Mouse (Mus musculus) 3T3-L1 (cell line): Measurements from ENCODE around the gene Iqsec1.

Experiments used
- DNase-seq: peaks from one replicate; pipeline ENCODE4 v3.0.0-alpha.2; 2015; ENCODE audit warnings: low read depth, low spot score

Gene Iqsec1

DNA sequence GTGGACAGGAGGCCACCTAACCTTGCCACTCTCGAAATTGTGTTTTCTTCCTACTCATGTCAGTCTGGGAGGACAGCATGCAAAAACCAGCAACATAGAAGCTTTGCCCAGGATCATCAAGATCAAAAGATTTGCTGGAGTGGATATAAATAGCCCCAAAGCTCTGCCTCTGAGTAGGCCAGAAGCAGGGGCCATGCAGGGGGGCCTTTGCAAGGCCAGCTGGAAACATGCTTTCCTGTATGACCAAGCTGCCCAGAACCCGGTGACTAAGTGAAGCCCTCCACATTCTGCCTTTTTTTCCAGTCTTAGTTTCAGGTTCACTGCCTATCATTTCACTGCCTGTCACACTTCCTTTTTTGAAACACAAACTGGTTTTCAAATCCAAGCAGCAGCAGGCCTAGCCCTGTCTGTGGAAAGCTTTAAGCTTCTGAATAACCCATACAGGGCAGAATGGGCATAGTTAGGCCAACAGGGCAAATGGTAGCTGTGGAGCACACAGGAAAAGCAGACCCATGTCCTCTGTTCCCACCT, 19.1 kb downstream of the Iqsec1 start:
- no peak for DNase-seq

GRCm38 (mm10) chr6:90953349-90953748, 35.1 kb downstream of the Iqsec1 start:
- DNase-seq = no peak

GRCm38 (mm10) chr6:90950936-90951335, 37.5 kb downstream of the Iqsec1 start:
- peak; percentile 45 for DNase-seq

DNA sequence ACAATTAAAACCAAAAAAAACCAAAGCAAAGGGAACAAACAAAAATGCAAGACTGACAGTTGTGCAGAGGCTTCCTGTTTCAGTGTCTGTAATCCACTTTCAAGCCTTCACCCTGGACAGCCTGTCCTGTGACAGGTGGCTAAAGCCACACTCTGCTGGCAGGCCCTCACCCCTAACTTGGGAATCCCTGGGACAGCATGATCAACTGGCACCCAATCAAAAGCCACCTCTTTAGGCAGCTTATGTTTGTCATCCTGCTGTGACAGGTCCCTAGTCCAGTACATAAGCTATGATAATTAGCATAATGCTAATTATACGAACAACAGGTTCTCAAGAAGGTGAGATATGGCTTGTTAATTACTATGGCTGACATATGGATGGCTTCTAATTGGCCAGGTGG, 40.4 kb downstream of the Iqsec1 start:
- DNase-seq = no peak

GRCm38 (mm10) chr6:90945560-90946230, 42.8 kb downstream of the Iqsec1 start:
- DNase-seq = no peak

DNA sequence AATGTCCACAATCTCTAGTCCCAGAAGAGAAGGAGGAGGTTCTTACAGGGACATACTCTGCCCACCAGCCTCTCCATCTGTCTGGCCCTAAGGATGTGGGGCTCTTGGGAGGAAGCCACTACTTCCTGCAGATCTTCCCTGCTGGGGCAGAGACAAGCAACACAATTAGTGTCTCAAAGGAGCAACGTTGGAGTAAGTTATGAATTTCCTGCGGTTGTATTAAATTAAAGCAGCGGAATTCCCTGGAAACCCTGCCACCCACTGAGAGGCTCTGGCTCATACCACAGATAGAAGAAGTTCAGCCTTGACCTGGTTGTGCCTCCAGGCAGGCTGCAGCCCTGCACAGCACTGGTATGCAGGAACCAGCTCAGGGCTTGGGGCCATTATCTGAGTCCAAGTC, 47.2 kb downstream of the Iqsec1 start:
- DNase-seq = no peak

DNA sequence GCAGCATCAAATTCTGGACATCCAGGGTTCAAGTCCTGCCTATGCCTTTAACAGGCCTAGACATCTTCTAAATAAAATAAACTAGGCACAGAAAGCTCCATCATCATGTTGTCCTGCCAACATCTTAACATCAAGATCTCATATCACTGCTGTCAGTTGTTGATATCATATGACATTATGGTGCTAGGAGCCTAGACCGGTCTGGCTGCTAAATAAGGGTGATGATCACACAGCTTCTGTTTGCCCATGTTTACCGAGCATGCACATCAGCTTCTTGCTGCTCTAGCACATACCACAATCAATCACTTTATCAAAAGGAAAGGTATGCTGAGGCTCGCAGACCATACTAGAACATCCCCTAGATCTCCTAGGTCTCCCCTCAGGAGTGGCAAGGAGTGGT, 54.8 kb downstream of the Iqsec1 start:
- DNase-seq = no peak

- no peak for DNase-seq
Measured at GRCm38 (mm10) chr6:90928806-90929205, 59.7 kb downstream of the Iqsec1 start.

DNA sequence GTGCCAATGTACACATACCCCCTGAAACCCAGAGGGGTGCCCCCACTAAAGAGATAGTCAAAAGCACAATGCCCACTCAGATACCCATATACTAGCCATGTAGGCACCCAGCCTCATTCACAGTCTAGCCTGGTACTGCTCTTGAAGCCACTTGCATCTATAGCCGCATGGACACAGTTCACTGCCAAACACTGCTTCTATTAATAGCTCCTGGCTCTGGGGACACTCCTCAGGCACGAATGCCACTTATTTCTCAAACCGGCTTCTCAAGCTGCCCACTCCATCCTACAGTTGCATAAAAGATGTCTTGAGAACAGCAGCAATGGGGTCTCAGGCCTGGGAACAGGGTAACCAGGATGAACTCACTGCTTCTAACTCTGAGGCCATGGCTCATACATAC, 63.0 kb downstream of the Iqsec1 start:
- DNase-seq = no peak

DNA sequence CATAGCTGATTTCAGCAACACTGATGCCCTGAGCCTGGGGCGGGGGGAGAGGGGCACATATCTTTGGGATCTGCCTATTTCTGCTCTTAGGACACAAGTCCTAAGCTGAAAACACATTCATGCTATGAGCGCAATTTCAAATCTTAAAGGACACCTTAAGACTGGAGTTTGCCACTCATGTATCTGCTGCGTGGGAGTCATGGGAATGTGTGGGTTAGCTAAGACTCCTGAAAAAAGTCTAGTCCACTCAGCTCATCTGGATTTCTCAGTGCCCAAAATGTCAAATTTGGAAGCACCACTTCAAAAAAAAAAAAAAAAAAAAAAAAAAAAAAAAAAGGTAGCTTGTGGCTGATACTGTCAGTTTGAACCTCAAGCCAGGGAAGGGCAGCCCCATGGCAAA, 63.7 kb downstream of the Iqsec1 start:
- DNase-seq = no peak

DNA sequence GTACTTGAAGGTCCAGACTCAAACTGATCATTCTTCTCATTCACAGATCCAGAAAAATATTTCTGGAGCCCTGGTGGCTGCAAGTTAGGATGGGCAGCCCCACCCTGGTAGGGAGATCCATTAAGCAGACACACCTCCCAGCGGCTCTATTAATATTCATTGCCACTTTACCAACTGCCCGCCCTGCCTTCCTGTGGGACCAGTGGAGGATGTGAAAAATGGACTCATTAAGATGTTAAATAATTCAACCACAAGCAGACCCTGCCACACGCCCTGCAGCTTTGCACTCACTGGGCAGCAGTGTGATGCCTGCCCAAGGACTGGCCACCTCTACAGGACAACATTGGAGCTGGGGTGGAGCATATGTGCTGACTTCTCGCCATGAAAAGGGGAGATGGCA, 64.1 kb downstream of the Iqsec1 start:
- DNase-seq = no peak

GRCm38 (mm10) chr6:90921259-90921946, 67.1 kb downstream of the Iqsec1 start:
- no peak for DNase-seq

GRCm38 (mm10) chr6:90920510-90921220, 67.8 kb downstream of the Iqsec1 start:
- no peak for DNase-seq

DNA sequence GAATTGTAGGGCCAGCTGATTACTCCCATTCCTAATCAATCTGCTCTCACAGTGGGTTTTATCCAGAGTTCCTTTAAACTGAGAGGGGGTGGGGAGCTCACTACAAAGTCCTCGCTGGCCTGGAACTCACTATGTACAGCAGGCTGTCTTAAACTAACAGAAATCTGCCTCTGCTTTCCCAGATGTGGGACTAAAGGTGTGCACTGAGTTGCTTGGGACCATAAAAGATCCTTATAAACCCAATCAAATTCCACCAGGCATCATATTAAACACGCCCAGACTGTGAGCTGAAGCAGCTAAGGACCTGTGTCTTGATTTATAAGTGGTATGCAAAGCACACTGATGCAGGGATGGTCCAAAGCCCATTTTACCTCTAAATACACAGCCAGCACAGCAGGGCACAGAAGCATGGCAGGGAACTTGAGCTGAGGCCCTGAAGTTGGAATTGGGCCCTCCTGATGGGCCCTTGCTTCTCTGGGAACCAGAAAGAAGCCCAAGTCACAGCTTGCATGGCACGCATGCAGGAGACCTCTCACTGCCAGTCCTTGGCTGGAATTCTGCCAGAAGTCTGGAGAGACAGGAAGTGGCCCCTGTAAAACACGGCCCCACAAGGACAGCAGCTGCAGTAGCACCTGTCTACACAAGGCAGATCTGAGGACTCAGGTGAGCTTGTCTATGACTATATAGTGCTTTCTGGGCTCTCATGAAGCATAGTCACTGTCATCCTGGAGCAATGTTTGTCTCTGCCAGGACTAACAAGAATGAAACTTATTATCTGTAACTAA, 68.7 kb downstream of the Iqsec1 start:
- no peak for DNase-seq

GRCm38 (mm10) chr6:90915585-90915984, 72.9 kb downstream of the Iqsec1 start:
- no peak for DNase-seq

DNA sequence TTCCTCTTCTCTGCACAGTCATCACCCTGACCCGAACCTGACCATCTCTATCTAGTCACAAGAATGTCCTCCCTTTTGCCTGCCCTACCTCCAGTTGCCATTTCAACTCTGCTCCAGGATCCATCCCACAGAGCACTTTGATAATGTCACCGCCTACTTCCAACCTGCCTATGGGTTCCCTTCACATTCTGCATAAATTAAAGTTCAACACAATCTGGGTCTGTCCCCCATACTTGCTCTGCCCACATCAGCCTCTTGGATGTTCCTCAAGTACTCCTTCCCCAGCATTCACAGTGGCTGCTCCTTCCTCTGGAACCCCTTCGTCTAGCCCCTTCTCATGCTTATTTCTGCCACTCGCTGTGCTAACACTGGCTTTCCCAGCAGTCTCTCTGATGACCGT, 74.7 kb downstream of the Iqsec1 start:
- no peak for DNase-seq

DNA sequence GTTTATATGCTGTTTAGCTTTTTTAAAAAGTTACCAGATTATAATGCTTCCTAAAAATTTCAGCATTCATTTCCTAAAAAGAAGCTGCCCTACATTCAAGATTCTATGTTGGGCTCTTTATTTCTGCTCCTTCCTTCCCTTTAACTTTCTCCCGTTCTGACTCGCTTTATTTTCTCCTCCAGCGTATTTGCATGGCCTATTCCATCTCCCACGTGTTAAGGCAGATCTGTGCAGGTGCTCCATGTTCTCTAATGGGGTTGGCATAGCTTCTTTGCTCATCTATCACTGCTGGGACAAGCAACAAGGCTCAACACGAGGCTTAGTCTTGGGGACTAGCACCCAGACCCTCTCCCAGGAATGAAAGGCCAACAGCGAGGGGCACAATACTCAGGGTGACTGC, 75.7 kb downstream of the Iqsec1 start:
- DNase-seq = no peak

DNA sequence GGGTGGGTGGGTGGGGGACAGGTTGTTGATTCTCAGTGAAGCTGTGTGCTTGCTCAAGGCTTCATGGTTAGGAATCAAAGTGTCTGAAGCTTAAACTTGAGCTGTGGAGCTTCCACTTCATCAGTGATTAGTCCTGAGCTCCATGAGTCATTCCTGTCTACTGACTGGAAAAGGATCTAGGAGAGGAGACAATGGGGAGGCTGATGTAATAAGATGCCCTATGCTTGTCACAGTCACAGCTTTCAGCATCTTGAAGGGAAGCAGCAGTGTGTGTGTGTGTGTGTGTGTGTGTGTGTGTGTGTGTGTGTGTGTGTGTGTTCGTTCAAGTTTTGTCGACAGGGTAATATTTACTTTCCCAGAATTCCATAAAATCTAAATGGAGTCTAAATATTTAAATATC, 84.3 kb downstream of the Iqsec1 start:
- DNase-seq = peak; percentile 48

GRCm38 (mm10) chr6:90900302-90900701, 88.2 kb downstream of the Iqsec1 start:
- DNase-seq = no peak

DNA sequence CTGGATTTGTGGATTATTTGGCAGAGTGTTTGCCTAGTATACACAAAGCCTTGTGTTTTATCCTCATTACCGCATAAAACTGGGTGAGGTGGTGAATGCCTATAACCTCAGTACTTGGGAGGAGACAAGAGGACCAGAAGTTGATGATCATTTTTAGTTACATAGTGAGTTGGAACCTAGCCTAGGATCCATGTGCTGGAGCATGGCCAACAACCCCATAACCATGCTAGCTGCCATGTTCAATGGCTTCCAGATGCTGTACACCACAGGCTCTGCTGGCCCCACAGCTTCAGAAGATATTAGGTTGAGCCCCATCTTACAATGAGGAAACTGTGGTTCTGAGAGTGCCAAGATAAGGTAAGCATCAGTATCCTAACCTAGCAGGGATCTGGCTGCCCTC, 89.2 kb downstream of the Iqsec1 start:
- no peak for DNase-seq

GRCm38 (mm10) chr6:90898107-90898506, 90.4 kb downstream of the Iqsec1 start:
- no peak for DNase-seq

GRCm38 (mm10) chr6:90892401-90892800, 96.1 kb downstream of the Iqsec1 start:
- no peak for DNase-seq
